Mouse (Mus musculus): ENCODE results near the gene Lmntd2.

GRCm38 (mm10) chr7:141205504-141205903, 8.4 kb downstream of the Lmntd2 start:
- no peak for TF ChIP-seq POLR2A (IDR thresholded peaks at IDR 0.05; ENCODE audit: borderline replicate concordance, extremely low read depth, insufficient read depth, insufficient read length, poor library complexity, severe bottlenecking)
- TF ChIP-seq CTCF (IDR thresholded peaks at IDR 0.05; ENCODE audit: borderline replicate concordance, extremely low read depth, insufficient read depth, insufficient read length): no peak

Data from brain, embryonic 14.5 days (tissue).